Mouse (Mus musculus) MEL (cell line): ENCODE results near the gene Txndc15. TPM values are rescaled to one million over a fixed set of nuclear protein-coding genes. Genes with fewer than 3 reads are reported as not detected.
A peak's percentile ranks its signal among the peaks of the same experiment; 100 is the strongest.

Experiments
- DNase-seq: peaks from one replicate; pipeline ENCODE4 v3.0.0; 2011; ENCODE audit warnings: low read depth, low spot score
- H3K27ac ChIP-seq: 2 replicates; pipeline ENCODE4 v1.5.1; 2012; ENCODE audit warnings: low read depth, mild to moderate bottlenecking, control low read depth, low read length, moderate library complexity; ENCODE audit not compliant: control insufficient read depth
- H3K27me3 ChIP-seq, 2 experiments: fragments of 150-350 bp in 1 of 2; sonication (generic) in 1 of 2; 2 replicates each; pipeline ENCODE4 v1.6.1; 2012; ENCODE audit warnings: low read length in 2 of 2, mild to moderate bottlenecking in 2 of 2, improper control_type of control experiment in 1 of 2, moderate library complexity in 1 of 2; ENCODE audit not compliant: insufficient read depth in 2 of 2, control insufficient read depth in 1 of 2
- H3K36me3 ChIP-seq, 2 experiments: 2 replicates each; pipeline ENCODE4 v1.6.1; 2012 to 2014; ENCODE audit warnings: low read length in 2 of 2, improper control_type of control experiment in 1 of 2, inconsistent platforms in 1 of 2, mild to moderate bottlenecking in 1 of 2; ENCODE audit not compliant: insufficient read depth in 2 of 2, control insufficient read depth in 1 of 2
- H3K4me1 ChIP-seq, 2 experiments: fragments of 150-350 bp in 1 of 2; sonication (generic) in 1 of 2; 2 replicates each; pipeline ENCODE4 v1.6.1; 2012; ENCODE audit warnings: low read length in 2 of 2, improper control_type of control experiment in 1 of 2, mild to moderate bottlenecking in 1 of 2; ENCODE audit not compliant: insufficient read depth in 2 of 2, control insufficient read depth in 1 of 2
- H3K4me3 ChIP-seq, 2 experiments: fragments of 150-350 bp in 1 of 2; sonication (generic) in 1 of 2; 2 replicates each; pipeline ENCODE4 v1.5.1; 2012; ENCODE audit warnings: low read depth in 2 of 2, low read length in 2 of 2, mild to moderate bottlenecking in 2 of 2, moderate library complexity in 2 of 2, control low read depth in 1 of 2, improper control_type of control experiment in 1 of 2; ENCODE audit not compliant: control insufficient read depth in 1 of 2, insufficient read depth in 1 of 2
- H3K79me2 ChIP-seq: 2 replicates; pipeline ENCODE4 v1.6.1; 2012; ENCODE audit warnings: mild to moderate bottlenecking, low read length, moderate library complexity; ENCODE audit not compliant: control insufficient read depth, poor library complexity, insufficient read depth
- H3K9ac ChIP-seq: 2 replicates; pipeline ENCODE4 v1.6.1; 2012; ENCODE audit warnings: low read depth, mild to moderate bottlenecking, control low read depth, low read length, moderate library complexity; ENCODE audit not compliant: control insufficient read depth, poor library complexity, severe bottlenecking
- H3K9me3 ChIP-seq: fragments of 150-350 bp; sonication (generic); replicated peaks from 2 replicates; pipeline ENCODE4 v1.6.1; 2012; ENCODE audit warnings: mild to moderate bottlenecking, low read length, improper control_type of control experiment, moderate library complexity; ENCODE audit not compliant: insufficient read depth
- CTCF ChIP-seq, 3 experiments: IDR thresholded peaks in 2 of 3; conservative IDR thresholded peaks in 1 of 3; 2 replicates each; pipeline ENCODE4 v1.5.1; 2011 to 2012; ENCODE audit warnings: low read length in 3 of 3, low read depth in 2 of 3, mild to moderate bottlenecking in 2 of 3, improper control_type of control experiment in 1 of 3, inconsistent platforms in 1 of 3, mixed read lengths in 1 of 3, moderate library complexity in 1 of 3; ENCODE audit not compliant: control insufficient read depth in 1 of 3, insufficient read depth in 1 of 3, poor library complexity in 1 of 3, severe bottlenecking in 1 of 3
- ELF1 ChIP-seq: IDR thresholded peaks from 2 replicates; pipeline ENCODE4 v1.6.1; 2014; ENCODE audit warnings: low read depth, mild to moderate bottlenecking, inconsistent platforms, low read length, improper control_type of control experiment, moderate library complexity
- EP300 ChIP-seq, 2 experiments: IDR thresholded peaks; 2 replicates each; pipeline ENCODE4 v1.6.1; 2011; ENCODE audit warnings: improper control_type of control experiment in 2 of 2, low read length in 2 of 2, low read depth in 1 of 2, mild to moderate bottlenecking in 1 of 2
- ETS1 ChIP-seq: IDR thresholded peaks from 2 replicates; pipeline ENCODE4 v1.6.1; 2012; ENCODE audit warnings: low read depth, mild to moderate bottlenecking, inconsistent platforms, low read length, improper control_type of control experiment, moderate library complexity
- GATA1 ChIP-seq: IDR thresholded peaks from 2 replicates; pipeline ENCODE4 v1.6.1; 2011; ENCODE audit warnings: low read depth, low read length, improper control_type of control experiment
- KAT2A ChIP-seq: conservative IDR thresholded peaks from 2 replicates; pipeline ENCODE4 v1.6.1; 2012; ENCODE audit warnings: low read depth, low read length, improper control_type of control experiment, inconsistent platforms
- MAFK ChIP-seq: IDR thresholded peaks from 2 replicates; pipeline ENCODE4 v1.6.1; 2011; ENCODE audit warnings: low read depth, mild to moderate bottlenecking, low read length, improper control_type of control experiment, borderline replicate concordance
- MAX ChIP-seq: IDR thresholded peaks from 2 replicates; pipeline ENCODE4 v1.6.1; 2011; ENCODE audit warnings: low read length, improper control_type of control experiment
- MEF2A ChIP-seq: IDR thresholded peaks from 2 replicates; pipeline ENCODE4 v1.6.1; 2014; ENCODE audit warnings: low read depth, mild to moderate bottlenecking, inconsistent platforms, low read length, improper control_type of control experiment; ENCODE audit not compliant: poor library complexity, insufficient replicate concordance, severe bottlenecking; ENCODE audit errors: extremely low read depth
- MXI1 ChIP-seq: IDR thresholded peaks from 2 replicates; pipeline ENCODE4 v1.6.1; 2011; ENCODE audit warnings: mild to moderate bottlenecking, low read depth, low read length, improper control_type of control experiment
- MYC ChIP-seq: IDR thresholded peaks from 2 replicates; pipeline ENCODE4 v1.6.1; 2011; ENCODE audit warnings: low read depth, mild to moderate bottlenecking, low read length, improper control_type of control experiment, moderate library complexity
- NELFE ChIP-seq: IDR thresholded peaks from 2 replicates; pipeline ENCODE4 v1.6.1; 2011; ENCODE audit warnings: low read depth, low read length, improper control_type of control experiment
- POLR2A ChIP-seq, 2 experiments: IDR thresholded peaks; 2 replicates each; pipeline ENCODE4 v1.6.1; 2011 to 2012; ENCODE audit warnings: low read length in 2 of 2, mild to moderate bottlenecking in 2 of 2, control low read depth in 1 of 2, improper control_type of control experiment in 1 of 2, low read depth in 1 of 2, moderate library complexity in 1 of 2; ENCODE audit not compliant: control insufficient read depth in 1 of 2, insufficient read depth in 1 of 2, poor library complexity in 1 of 2
- RAD21 ChIP-seq: IDR thresholded peaks from 2 replicates; pipeline ENCODE4 v1.6.1; 2011; ENCODE audit warnings: mild to moderate bottlenecking, low read depth, low read length, improper control_type of control experiment
- RCOR1 ChIP-seq: IDR thresholded peaks from 2 replicates; pipeline ENCODE4 v1.6.1; 2012; ENCODE audit warnings: low read depth, mild to moderate bottlenecking, inconsistent platforms, low read length, improper control_type of control experiment
- SIN3A ChIP-seq: IDR thresholded peaks from 2 replicates; pipeline ENCODE4 v1.6.1; 2012; ENCODE audit warnings: low read length, improper control_type of control experiment, inconsistent platforms
- SMC3 ChIP-seq: IDR thresholded peaks from 2 replicates; pipeline ENCODE4 v1.6.1; 2011; ENCODE audit warnings: low read depth, low read length, improper control_type of control experiment
- TAL1 ChIP-seq: IDR thresholded peaks from 2 replicates; pipeline ENCODE4 v1.6.1; 2012; ENCODE audit warnings: mild to moderate bottlenecking, inconsistent platforms, low read length, moderate library complexity, mixed read lengths
- TBP ChIP-seq: IDR thresholded peaks from 2 replicates; pipeline ENCODE4 v1.8.0; 2011; ENCODE audit warnings: low read depth, low read length, improper control_type of control experiment
- TCF12 ChIP-seq: IDR thresholded peaks from 2 replicates; pipeline ENCODE4 v1.6.1; 2014; ENCODE audit warnings: low read depth, mild to moderate bottlenecking, inconsistent platforms, low read length, improper control_type of control experiment, moderate library complexity
- UBTF ChIP-seq: IDR thresholded peaks from 2 replicates; pipeline ENCODE4 v1.6.1; 2012; ENCODE audit warnings: low read depth, mild to moderate bottlenecking, inconsistent platforms, low read length, improper control_type of control experiment, moderate library complexity, borderline replicate concordance; ENCODE audit not compliant: insufficient read depth
- ZC3H11A ChIP-seq: IDR thresholded peaks from 2 replicates; pipeline ENCODE4 v1.6.1; 2012; ENCODE audit warnings: low read depth, mild to moderate bottlenecking, inconsistent platforms, low read length, improper control_type of control experiment
- ZMIZ1 ChIP-seq: IDR thresholded peaks from 2 replicates; pipeline ENCODE4 v1.6.1; 2012; ENCODE audit warnings: low read depth, mild to moderate bottlenecking, inconsistent platforms, low read length, improper control_type of control experiment, moderate library complexity
- ZNF384 ChIP-seq: IDR thresholded peaks from 2 replicates; pipeline ENCODE4 v1.6.1; 2012; ENCODE audit warnings: low read depth, mild to moderate bottlenecking, inconsistent platforms, low read length, improper control_type of control experiment
- polyA plus RNA-seq, 2 experiments: library from polyadenylated mRNA; stranded (reverse) in 1 of 2; unstranded in 1 of 2; fragments of >175 nt in 1 of 2; fragments of >200 nt in 1 of 2; gene quantifications; 2 replicates each; pipeline versions ENCODE4 v1.2.1 to v1.2.4; 2012; ENCODE audit warnings: low replicate concordance in 2 of 2, low read depth in 1 of 2; ENCODE audit not compliant: insufficient read length in 2 of 2, insufficient read depth in 1 of 2, missing spikeins in 1 of 2
- total RNA-seq: library from RNA; depleted of rRNA; stranded (reverse); fragments of 300-350 nt; gene quantifications from 2 replicates; pipeline ENCODE4 v1.2.3, GENCODE M21; 2012

Txndc15 gene
- total and polyA plus RNA-seq, 3 experiments, result 31.5 to 43.0 TPM; not detected in 1

- Histone ChIP-seq H3K4me1 (peaks cover 0 to 3% of the 10 kb centered on the region in 2 experiments; a peak in 2 of 4 replicates), H3K27ac (no peak overlapping the region)
- no peak for DNase-seq
These were observed 16.3 kb downstream of the Txndc15 start for GRCm38 (mm10) chr13:55730716-55731115.

GRCm38 (mm10) chr13:55732121-55732520 lies 17.7 kb downstream of the Txndc15 start:
- DNase-seq, result peak; percentile 86
- peak overlapping the region; percentile 34; the same call in 1 of the 2 replicates for H3K27ac ChIP-seq

More at GRCm38 (mm10) chr13:55730716-55731115, 16.3 kb downstream of the Txndc15 start:
- Histone ChIP-seq H3K27me3 (no peaks in the 10 kb centered on the region), H3K4me3 (no peak overlapping the region), H3K9me3 (no peaks in the 10 kb centered on the region), H3K36me3 (peaks cover 0 to 2% of the 10 kb centered on the region in 2 experiments; a peak in 2 of 4 replicates), H3K79me2 (peaks cover 9% of the 10 kb centered on the region; the same call in 1 of the 2 replicates), H3K9ac (no peak overlapping the region)
- TF ChIP-seq MAX, result no peak
- TF ChIP-seq NELFE, result no peak
- TF ChIP-seq MXI1, result no peak

More at GRCm38 (mm10) chr13:55732121-55732520, 17.7 kb downstream of the Txndc15 start:
- Histone ChIP-seq H3K4me3 (no peak overlapping the region), H3K27me3 (no peaks in the 10 kb centered on the region), H3K4me1 (peaks cover 0 to 3% of the 10 kb centered on the region in 2 experiments; a peak in 1 of 4 replicates), H3K9me3 (no peaks in the 10 kb centered on the region), H3K79me2 (peaks cover 7% of the 10 kb centered on the region; the same call in 1 of the 2 replicates), H3K36me3 (no peaks in the 10 kb centered on the region; a peak in 1 of 4 replicates), H3K9ac (no peak overlapping the region)
- no peak for TF ChIP-seq ZC3H11A
- peak; percentile 29; the same call in 1 of the 2 replicates for TF ChIP-seq ETS1
- 0 out of 2 replicates have a peak, but pooled peaks have one; percentile 55 for TF ChIP-seq TCF12
- TF ChIP-seq SMC3, result peak; percentile 27; the same call in 1 of the 2 replicates
- 0 out of 2 replicates have a peak, but pooled peaks have one; percentile 26 for TF ChIP-seq RCOR1
- TF ChIP-seq MEF2A, result no peak
- TF ChIP-seq RAD21, result no peak
- no peak for TF ChIP-seq ZMIZ1
- TF ChIP-seq MYC, result 0 out of 2 replicates have a peak, but pooled peaks have one; percentile 53
- TF ChIP-seq TAL1, result peak; percentile 73
- TF ChIP-seq MAFK, result no peak
- peak; percentile 46 to 58; a peak in 3 of 4 replicates for TF ChIP-seq EP300 (IDR thresholded peaks at IDR 0.05; ENCODE audit: low read depth in 1 of 2, low read length in 2 of 2)
- TF ChIP-seq ZNF384, result peak; percentile 58; the same call in 1 of the 2 replicates
- peak in 1 of 3 experiments; percentile 38; a peak in 2 of 6 replicates for TF ChIP-seq CTCF (IDR thresholded peaks at IDR 0.05 in 2 of 3, conservative IDR thresholded peaks at IDR 0.05 in 1 of 3; ENCODE audit: control insufficient read depth in 1 of 3, insufficient read depth in 1 of 3, low read depth in 2 of 3, low read length in 3 of 3, poor library complexity in 1 of 3, severe bottlenecking in 1 of 3)
- TF ChIP-seq UBTF, result no peak
- TF ChIP-seq GATA1, result peak; percentile 77
- TF ChIP-seq KAT2A, result no peak
- TF ChIP-seq SIN3A, result no peak
- 0 out of 4 replicates have a peak, but pooled peaks of 1 of the 2 experiments have one; percentile 41 for TF ChIP-seq POLR2A (IDR thresholded peaks at IDR 0.05; ENCODE audit: control insufficient read depth in 1 of 2, insufficient read depth in 1 of 2, low read depth in 1 of 2, low read length in 2 of 2, poor library complexity in 1 of 2)
- peak; percentile 60; the same call in 1 of the 2 replicates for TF ChIP-seq MAX
- TF ChIP-seq NELFE, result 0 out of 2 replicates have a peak, but pooled peaks have one; percentile 11
- 0 out of 2 replicates have a peak, but pooled peaks have one; percentile 39 for TF ChIP-seq ELF1
- peak; percentile 70; the same call in 1 of the 2 replicates for TF ChIP-seq TBP
